Mouse (Mus musculus) kidney, embryonic 16.5 days (tissue): ENCODE measurements around the gene Ptpn11. TPM values are rescaled to one million over a fixed set of nuclear protein-coding genes. Genes with fewer than 3 reads are reported as not detected.
"Not testable (repeated sequence)": the region's sequence is repeated elsewhere in the genome, so short reads cannot be mapped to it uniquely, and the experiment has no call there.

Experiments
- ATAC-seq: fragments of 200-750 bp; cut with Nextera tagmentation; 2 replicates; pipeline ENCODE4 v1.8.0; 2017; ENCODE audit warnings: moderate TSS enrichment; ENCODE audit not compliant: low FRiP score, low TSS enrichment
- H3K27ac ChIP-seq: fragments of 300-500 bp; sonication (generic); 2 replicates; pipeline ENCODE4 v1.5.1; 2014; ENCODE audit warnings: low read length
- H3K27me3 ChIP-seq: fragments of 300-500 bp; sonication (generic); 2 replicates; pipeline ENCODE4 v1.6.1; 2014; ENCODE audit warnings: low read length, control low read depth, mixed read lengths; ENCODE audit not compliant: insufficient read depth
- H3K36me3 ChIP-seq: fragments of 300-500 bp; sonication (generic); 2 replicates; pipeline ENCODE4 v1.6.1; 2014; ENCODE audit warnings: low read length, control low read depth, mixed read lengths; ENCODE audit not compliant: insufficient read depth
- H3K4me1 ChIP-seq: fragments of 300-500 bp; sonication (generic); 2 replicates; pipeline ENCODE4 v1.6.1; 2014; ENCODE audit warnings: low read length, control low read depth, mixed read lengths; ENCODE audit not compliant: insufficient read depth
- H3K4me2 ChIP-seq: fragments of 300-500 bp; sonication (generic); replicated peaks from 2 replicates; pipeline ENCODE4 v1.6.1; 2014; ENCODE audit warnings: low read depth, low read length
- H3K4me3 ChIP-seq: fragments of 300-500 bp; sonication (generic); 2 replicates; pipeline ENCODE4 v1.5.1; 2014; ENCODE audit warnings: mild to moderate bottlenecking, low read length
- H3K9ac ChIP-seq: fragments of 300-500 bp; sonication (generic); replicated peaks from 2 replicates; pipeline ENCODE4 v1.6.1; 2014; ENCODE audit warnings: low read length
- H3K9me3 ChIP-seq: fragments of 300-500 bp; sonication (generic); 2 replicates; pipeline ENCODE4 v1.6.1; 2016; ENCODE audit warnings: low read length, control low read depth
- WGBS: fragments of 180-500 bp; shearing (Covaris S2); extraction: QIAGEN DNeasy Blood & Tissue Kit; methylation state at CpG from one replicate; pipeline ENCODE4 v1.1.7; 2014; 5-methylcytosine and 5-hydroxymethylcytosine counted together
- polyA plus RNA-seq: library from polyadenylated mRNA; unstranded; fragments of >200 nt; fragmentation: Nextera tagmentation; extraction: Ambion mirVana; gene quantifications from 2 replicates; pipeline ENCODE4 v1.2.1, GENCODE M21; 2015

Gene Ptpn11
- polyA plus RNA-seq, 1 experiment from 2014 or later: 17.0 TPM

DNA sequence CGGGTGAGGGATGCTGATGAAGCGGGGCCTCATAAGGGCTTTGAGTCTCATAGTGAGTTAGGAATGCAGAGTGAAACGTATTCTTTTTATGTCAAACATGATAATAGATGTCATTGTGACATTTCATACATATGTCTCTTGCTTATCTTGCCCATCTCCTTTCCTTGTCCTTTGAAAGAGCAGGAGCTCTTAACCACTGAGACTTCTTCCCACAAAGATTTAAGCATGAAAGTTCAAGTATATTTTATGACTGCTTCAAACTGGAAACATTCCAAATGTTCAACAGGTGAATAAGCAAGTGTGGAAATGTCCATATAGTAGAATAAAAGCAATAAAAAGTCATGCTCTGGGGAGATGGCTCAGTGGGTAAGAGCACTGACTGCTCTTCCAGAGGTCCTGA lies 35.2 kb upstream of the Ptpn11 start:
- no peak for ATAC-seq
- no peaks in the 10 kb centered on the region for H3K9me3 ChIP-seq
- WGBS: 65% methylated on average over 3 of the region's 3 CpGs
- H3K36me3 ChIP-seq: no peaks in the 10 kb centered on the region
- H3K4me3 ChIP-seq: no peak overlapping the region
- H3K4me1 ChIP-seq: peaks cover 5% of the 10 kb centered on the region
- H3K27me3 ChIP-seq: no peaks in the 10 kb centered on the region
- no peak overlapping the region for H3K9ac ChIP-seq
- no peak overlapping the region for H3K27ac ChIP-seq
- no peak overlapping the region for H3K4me2 ChIP-seq

DNA sequence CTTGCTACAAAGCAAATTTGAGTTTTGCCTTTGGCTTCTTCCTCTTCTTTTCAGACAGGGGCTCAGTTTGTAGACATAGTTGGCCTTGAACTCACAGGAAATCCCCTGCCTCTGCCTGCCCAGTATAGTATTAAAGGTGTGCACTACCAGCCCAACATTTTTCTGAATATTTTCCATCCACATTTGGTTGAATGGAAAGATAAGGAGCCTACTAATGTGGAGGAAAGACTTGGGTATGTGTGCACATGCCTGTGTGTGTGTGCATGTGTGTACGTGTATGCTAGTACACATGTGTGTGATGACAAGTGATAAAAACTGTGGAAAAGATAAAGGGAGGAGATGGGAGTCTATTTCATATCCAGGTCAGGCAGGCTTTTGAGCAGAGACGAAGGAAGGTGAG lies 34.7 kb upstream of the Ptpn11 start:
- Histone ChIP-seq H3K27ac (no peak overlapping the region), H3K9ac (no peak overlapping the region), H3K27me3 (no peaks in the 10 kb centered on the region), H3K4me3 (no peak overlapping the region), H3K9me3 (no peaks in the 10 kb centered on the region), H3K36me3 (no peaks in the 10 kb centered on the region), H3K4me2 (no peak overlapping the region), H3K4me1 (peaks cover 7% of the 10 kb centered on the region)
- ATAC-seq: no peak
- WGBS: 89% methylated on average over 2 of the region's 2 CpGs

DNA sequence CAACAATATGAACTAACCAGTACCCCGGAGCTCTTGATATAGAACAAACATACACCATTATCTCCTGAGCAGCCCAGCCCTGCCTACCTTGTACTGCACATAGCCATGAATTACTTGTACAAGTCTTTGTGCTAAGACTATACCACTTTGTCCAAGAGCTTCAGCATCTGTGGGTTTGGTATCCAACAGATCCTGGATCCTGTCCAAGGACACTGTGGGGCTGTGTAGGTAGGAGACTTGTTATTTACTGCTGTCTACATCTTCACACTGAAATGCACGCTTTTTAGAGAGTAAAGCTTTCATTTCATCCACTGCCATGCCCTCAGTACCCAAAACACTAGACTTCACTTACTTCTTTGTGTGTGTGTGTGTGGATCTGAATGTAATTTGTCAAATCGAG lies 33.7 kb upstream of the Ptpn11 start:
- Histone ChIP-seq H3K27me3 (no peaks in the 10 kb centered on the region), H3K27ac (no peak overlapping the region), H3K9ac (no peak overlapping the region), H3K9me3 (no peaks in the 10 kb centered on the region), H3K36me3 (no peaks in the 10 kb centered on the region), H3K4me2 (no peak overlapping the region), H3K4me3 (no peak overlapping the region), H3K4me1 (peaks cover 8% of the 10 kb centered on the region)
- WGBS: 85% methylated on average over 3 of the region's 3 CpGs
- ATAC-seq: no peak

DNA sequence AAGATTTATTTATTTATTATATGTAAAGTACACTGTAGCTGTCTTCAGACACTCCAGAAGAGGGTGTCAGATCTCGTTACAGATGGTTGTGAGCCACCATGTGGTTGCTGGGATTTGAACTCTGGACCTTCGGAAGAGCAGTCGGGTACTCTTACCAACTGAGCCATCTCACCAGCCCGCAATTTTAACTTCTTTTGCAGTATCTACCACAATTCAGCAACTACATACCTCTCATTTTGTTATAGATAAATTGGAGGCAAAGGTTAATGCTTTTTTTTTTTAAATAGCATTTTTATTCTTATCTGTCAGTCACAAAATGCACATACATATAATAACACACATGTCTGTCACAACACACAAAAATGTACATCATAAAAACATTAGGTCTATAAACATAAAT lies 32.8 kb upstream of the Ptpn11 start:
- H3K4me2 ChIP-seq, H3K9me3 ChIP-seq, ATAC-seq, H3K27me3 ChIP-seq, H3K9ac ChIP-seq, H3K27ac ChIP-seq, H3K36me3 ChIP-seq, H3K4me3 ChIP-seq: not testable (repeated sequence)
- peaks cover 12% of the 10 kb centered on the region for H3K4me1 ChIP-seq
- WGBS: 89% methylated on average over 3 of the region's 4 CpGs

DNA sequence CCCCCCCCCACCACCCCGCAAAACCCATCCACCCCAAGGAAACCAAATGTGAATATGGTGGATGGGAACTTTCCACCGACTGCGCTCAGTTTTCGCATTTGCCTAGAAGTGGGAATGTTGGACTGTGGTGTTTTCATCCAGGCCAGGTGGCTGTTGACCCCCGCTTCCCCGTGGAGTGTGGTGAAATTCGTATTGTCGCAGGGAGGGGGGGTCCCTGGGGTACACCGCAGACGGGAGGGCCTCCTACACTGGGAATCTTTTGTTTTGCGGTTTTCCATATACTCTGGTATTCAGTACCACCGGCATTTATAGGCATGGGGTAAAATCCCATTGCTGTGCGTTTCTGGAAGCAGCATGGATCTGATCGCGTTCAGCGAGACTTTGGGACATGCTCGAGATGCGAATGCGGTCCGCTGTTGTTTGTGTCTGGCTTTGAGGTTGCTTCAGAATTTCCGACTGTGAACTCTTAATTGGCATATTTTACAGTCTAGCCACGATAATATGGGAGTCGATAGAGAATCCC lies 30.2 kb upstream of the Ptpn11 start:
- Histone ChIP-seq H3K27ac (no peak overlapping the region), H3K27me3 (no peaks in the 10 kb centered on the region), H3K4me2 (peak overlapping the region; percentile 85), H3K9ac (peak overlapping the region; percentile 64), H3K36me3 (no peaks in the 10 kb centered on the region), H3K4me3 (peak overlapping the region; percentile 97), H3K4me1 (peaks cover 12% of the 10 kb centered on the region), H3K9me3 (no peaks in the 10 kb centered on the region)
- 12% methylated on average over 22 of the region's 23 CpGs for WGBS
- no peak for ATAC-seq

DNA sequence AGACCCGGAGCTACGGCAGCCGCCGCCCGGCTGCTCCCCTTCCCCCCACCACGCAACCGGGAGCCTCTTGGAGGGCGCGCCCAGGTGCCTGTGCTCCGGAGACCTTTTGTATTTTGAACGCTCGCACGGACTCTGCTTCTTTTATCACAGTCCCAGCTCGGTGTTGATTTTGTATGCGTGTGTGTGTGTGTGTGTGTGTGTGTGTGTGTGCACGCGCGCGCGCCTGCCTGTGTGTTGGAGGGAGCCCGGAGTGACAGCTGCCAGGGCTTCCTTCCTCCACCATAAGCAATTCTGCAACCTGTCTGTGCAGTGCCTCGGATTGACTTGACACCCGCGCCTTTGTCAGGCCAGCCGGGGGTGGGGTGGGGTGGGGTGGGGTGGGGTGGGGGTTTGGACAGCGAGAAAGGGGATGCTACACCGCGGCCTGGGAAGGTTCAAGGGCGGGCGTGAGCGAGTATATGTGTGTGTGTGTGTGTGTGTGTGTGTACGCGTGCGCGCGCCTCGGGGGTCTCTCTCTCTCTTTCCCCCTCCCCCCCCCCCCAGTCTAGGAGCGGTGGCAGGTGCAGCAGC lies 29.6 kb upstream of the Ptpn11 start:
- Histone ChIP-seq H3K4me2 (peak overlapping the region; percentile 85), H3K9me3 (no peaks in the 10 kb centered on the region), H3K27me3 (no peaks in the 10 kb centered on the region), H3K27ac (peak overlapping the region; percentile 66), H3K4me3 (peak overlapping the region; percentile 97), H3K36me3 (no peaks in the 10 kb centered on the region), H3K9ac (peak overlapping the region; percentile 91), H3K4me1 (peaks cover 12% of the 10 kb centered on the region)
- ATAC-seq: peak; percentile 22
- under 1% methylated on average over 37 of the region's 38 CpGs for WGBS

DNA sequence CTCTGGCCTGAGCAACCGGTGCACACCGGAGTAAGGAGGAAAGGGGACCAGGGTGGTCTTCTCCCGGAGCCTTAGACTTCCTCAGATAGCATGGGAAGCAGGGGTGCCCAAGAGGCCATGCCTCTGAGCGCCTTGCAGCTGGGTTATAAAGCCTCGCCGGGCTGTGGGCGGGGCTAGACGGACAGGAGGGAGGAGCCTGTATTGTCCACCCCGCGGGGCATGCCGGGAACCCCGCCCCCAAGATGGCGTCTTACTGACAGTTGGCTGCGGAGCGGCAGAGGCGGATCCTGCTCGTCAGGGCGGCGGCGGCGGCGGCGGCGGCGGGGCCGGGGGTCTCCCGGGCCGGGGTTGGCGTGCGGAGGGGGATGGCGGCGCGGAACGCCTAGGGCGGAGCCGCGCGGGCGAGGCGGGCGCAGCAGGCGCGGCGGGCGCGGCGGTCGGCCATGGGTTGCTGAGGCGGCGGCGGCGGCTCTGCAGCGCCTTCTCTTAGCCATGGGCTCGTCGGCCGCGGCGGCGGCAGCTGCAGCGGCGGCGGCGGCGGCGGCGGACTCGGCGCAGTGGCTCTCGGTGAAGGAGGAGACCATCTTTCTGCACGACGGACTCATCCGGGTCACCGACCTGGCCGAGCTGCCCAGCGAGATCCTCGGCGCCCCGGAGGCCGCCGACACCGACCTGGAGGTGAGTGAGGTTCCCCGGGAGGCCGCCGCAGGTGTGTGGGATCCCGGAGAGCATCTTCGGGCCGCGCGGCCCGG lies 29.0 kb upstream of the Ptpn11 start, which contains the start of gene Hectd4:
Hectd4 (plus strand) TSS at position 240 of the 752 bp plus-strand sequence.
- under 1% methylated on average over 56 of the region's 90 CpGs for WGBS

DNA sequence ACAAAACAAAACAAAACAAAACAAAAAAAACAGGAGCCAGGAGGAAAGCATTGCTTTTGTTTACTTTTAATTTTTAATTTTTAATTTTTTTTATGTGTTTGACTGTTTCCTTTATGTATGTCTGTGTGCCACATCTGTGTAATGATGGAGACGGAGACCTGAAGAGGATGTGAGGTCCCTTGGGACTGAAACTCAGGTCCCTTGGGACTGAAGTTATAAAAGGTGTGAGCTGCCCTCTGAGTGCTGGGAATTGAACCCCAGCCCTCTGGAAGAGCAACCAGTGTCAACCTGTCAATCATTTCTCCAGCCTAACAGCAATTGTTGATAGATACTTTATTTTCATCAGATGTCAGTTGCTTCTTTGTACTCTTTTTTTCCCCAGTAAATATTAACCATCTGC lies 28.0 kb upstream of the Ptpn11 start:
- Histone ChIP-seq H3K36me3 (no peaks in the 10 kb centered on the region), H3K4me1 (peaks cover 12% of the 10 kb centered on the region), H3K27ac (no peak overlapping the region), H3K27me3 (no peaks in the 10 kb centered on the region), H3K4me3 (no peak overlapping the region), H3K4me2 (no peak overlapping the region), H3K9ac (no peak overlapping the region), H3K9me3 (no peaks in the 10 kb centered on the region)
- WGBS: 77% methylated on average over 1 of the region's 1 CpGs
- no peak for ATAC-seq

More for the DNA sequence above, 29.0 kb upstream of the Ptpn11 start, which contains the start of gene Hectd4:
- no peaks in the 10 kb centered on the region for H3K27me3 ChIP-seq
- H3K4me1 ChIP-seq: peaks cover 12% of the 10 kb centered on the region
- H3K27ac ChIP-seq: peak within 1 kb of the TSS; percentile 66
- H3K9ac ChIP-seq: peak within 1 kb of the TSS; percentile 91
- no peaks in the 10 kb centered on the region for H3K36me3 ChIP-seq
- peak within 1 kb of the TSS; percentile 85 for H3K4me2 ChIP-seq
- peak; percentile 94 for ATAC-seq
- peak within 1 kb of the TSS; percentile 97 for H3K4me3 ChIP-seq
- H3K9me3 ChIP-seq: no peaks in the 10 kb centered on the region

DNA sequence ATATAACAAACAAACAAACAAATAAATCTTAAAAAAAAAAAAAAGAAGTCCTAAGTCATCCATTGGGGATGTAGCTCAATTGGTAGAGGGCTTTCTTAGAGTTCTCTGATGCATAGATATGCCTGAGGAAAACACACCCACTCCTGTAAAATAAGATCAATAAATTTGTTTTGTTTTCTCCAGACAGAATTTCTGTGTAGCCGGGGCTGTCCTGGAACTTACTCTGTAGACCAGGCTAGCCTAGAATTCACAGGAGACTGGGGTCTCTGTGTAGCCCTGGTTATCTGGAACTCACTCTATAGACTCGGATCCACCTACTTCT lies 26.1 kb upstream of the Ptpn11 start:
- Histone ChIP-seq H3K4me1 (peaks cover 12% of the 10 kb centered on the region), H3K27me3 (no peaks in the 10 kb centered on the region), H3K4me2 (no peak overlapping the region), H3K27ac (no peak overlapping the region), H3K9ac (no peak overlapping the region), H3K9me3 (no peaks in the 10 kb centered on the region), H3K4me3 (no peak overlapping the region), H3K36me3 (peaks cover 7% of the 10 kb centered on the region; the same call in 1 of the 2 replicates)
- ATAC-seq: no peak
- 91% methylated on average over 2 of the region's 2 CpGs for WGBS
